In the genomic region with DNA sequence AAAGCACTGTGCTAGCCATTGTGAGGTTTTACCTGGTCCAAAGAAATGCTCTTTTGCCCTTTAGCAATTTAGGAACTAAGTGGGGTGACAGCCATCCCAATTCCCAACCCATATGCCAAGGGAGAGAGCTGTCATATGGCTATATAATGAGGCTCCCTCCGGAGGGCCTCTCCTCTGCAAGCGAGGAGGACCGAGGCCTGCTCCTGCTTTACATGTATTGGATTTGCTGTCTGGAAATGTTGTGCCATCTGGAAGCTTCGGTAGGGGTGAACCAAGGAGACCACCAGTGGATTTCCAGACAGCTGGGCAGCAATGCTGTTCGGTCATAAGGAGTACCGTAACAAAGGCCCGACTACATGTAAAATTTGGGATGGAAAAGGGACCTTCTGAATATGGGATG, we compare ENCODE assay signal across 24 mouse cellular contexts. TPM values are rescaled to one million over a fixed set of nuclear protein-coding genes. Genes with fewer than 3 reads are reported as not detected.
DNase-seq lines count a peak whose midpoint lies in the region; ATAC-seq lines count a peak whose summit lies in the region.
"Had no signal": no experiment of that assay in that cellular context is flagged by ENCODE, and none has a peak within 500 bp of the region (broad histone marks: within the 10 kb centered on the region; RNA-seq: fewer than 3 reads in every experiment).

No protein-coding gene starts in this region.

- peaks cover 24% of the 10 kb centered on the region for H3K4me1 ChIP-seq in midbrain, embryonic 12.5 days
- H3K4me1 ChIP-seq in midbrain, embryonic 16.5 days (ENCODE audit: control insufficient read depth, insufficient read depth, low read length): peaks cover 11% of the 10 kb centered on the region
- H3K4me1 ChIP-seq in hindbrain, embryonic 14.5 days (replicated peaks; ENCODE audit: control insufficient read depth, insufficient read depth, low read length): peaks cover 8% of the 10 kb centered on the region
- peaks cover 16% of the 10 kb centered on the region for H3K4me1 ChIP-seq in midbrain, embryonic 14.5 days (ENCODE audit: control insufficient read depth, insufficient read depth, low read length)
- H3K4me1 ChIP-seq in forebrain, embryonic 11.5 days (replicated peaks; ENCODE audit: control insufficient read depth, insufficient read depth, low read length): 0 out of 2 replicates have a peak, but pooled peaks cover 2% of the 10 kb centered on the region
- no peaks in the 10 kb centered on the region for H3K4me1 ChIP-seq in kidney, embryonic 14.5 days (ENCODE audit: control insufficient read depth, insufficient read depth, low read length)
- H3K4me1 ChIP-seq: embryonic facial prominence, embryonic 10.5 days; embryonic facial prominence, embryonic 15.5 days; heart, embryonic 12.5 days; limb, embryonic 12.5 days; liver, embryonic 15.5 days; lung, embryonic 15.5 days had no signal

- no peaks in the 10 kb centered on the region for H3K27me3 ChIP-seq in midbrain, embryonic 12.5 days
- no peaks in the 10 kb centered on the region for H3K27me3 ChIP-seq in midbrain, embryonic 16.5 days (ENCODE audit: control insufficient read depth, insufficient read depth, low read depth, low read length)
- no peaks in the 10 kb centered on the region for H3K27me3 ChIP-seq in hindbrain, embryonic 14.5 days (ENCODE audit: control insufficient read depth, insufficient read depth, low read length)
- H3K27me3 ChIP-seq in midbrain, embryonic 14.5 days (ENCODE audit: control insufficient read depth, insufficient read depth, low read length): no peaks in the 10 kb centered on the region
- no peaks in the 10 kb centered on the region for H3K27me3 ChIP-seq in forebrain, embryonic 11.5 days (ENCODE audit: control insufficient read depth, insufficient read depth, low read length)
- H3K27me3 ChIP-seq in kidney, embryonic 14.5 days (ENCODE audit: control insufficient read depth, insufficient read depth, low read length): no peaks in the 10 kb centered on the region
- H3K27me3 ChIP-seq: embryonic facial prominence, embryonic 15.5 days; heart, embryonic 12.5 days; limb, embryonic 12.5 days; liver, embryonic 15.5 days; lung, embryonic 15.5 days; neural tube, embryonic 13.5 days had no signal

- 76% methylated on average over 7 of the region's 7 CpGs for WGBS in midbrain, embryonic 12.5 days
- 64% methylated on average over 7 of the region's 7 CpGs for WGBS in midbrain, embryonic 16.5 days
- 48% methylated on average over 7 of the region's 7 CpGs for WGBS in hindbrain, embryonic 14.5 days
- WGBS in midbrain, embryonic 14.5 days: 60% methylated on average over 7 of the region's 7 CpGs
- 91% methylated on average over 7 of the region's 7 CpGs for WGBS in forebrain, embryonic 11.5 days
- WGBS in kidney, embryonic 14.5 days: 95% methylated on average over 7 of the region's 7 CpGs

- ATAC-seq in midbrain, embryonic 12.5 days (ENCODE audit: low FRiP score, low read depth): 0 out of 2 replicates have a peak, but pooled peaks have one; percentile 24
- ATAC-seq in midbrain, embryonic 16.5 days: no peak
- 0 out of 2 replicates have a peak, but pooled peaks have one; percentile 34 for ATAC-seq in hindbrain, embryonic 14.5 days (ENCODE audit: low FRiP score)
- no peak for ATAC-seq in midbrain, embryonic 14.5 days (ENCODE audit: low FRiP score, low TSS enrichment)
- ATAC-seq in forebrain, embryonic 11.5 days (replicated peaks; ENCODE audit: low FRiP score): no peak
- ATAC-seq in kidney, embryonic 14.5 days (ENCODE audit: low FRiP score, low TSS enrichment): no peak
- ATAC-seq: forebrain, embryonic 14.5 days had no signal

- H3K36me3 ChIP-seq in midbrain, embryonic 12.5 days: no peaks in the 10 kb centered on the region
- H3K36me3 ChIP-seq in midbrain, embryonic 16.5 days (ENCODE audit: control insufficient read depth, insufficient read depth, low read length): no peaks in the 10 kb centered on the region
- no peaks in the 10 kb centered on the region for H3K36me3 ChIP-seq in hindbrain, embryonic 14.5 days (replicated peaks; ENCODE audit: control insufficient read depth, insufficient read depth)
- no peaks in the 10 kb centered on the region for H3K36me3 ChIP-seq in midbrain, embryonic 14.5 days (ENCODE audit: control insufficient read depth, insufficient read depth, low read length)
- no peaks in the 10 kb centered on the region for H3K36me3 ChIP-seq in forebrain, embryonic 11.5 days (ENCODE audit: control insufficient read depth, insufficient read depth, low read length)
- no peaks in the 10 kb centered on the region for H3K36me3 ChIP-seq in kidney, embryonic 14.5 days (ENCODE audit: control insufficient read depth, insufficient read depth, low read length)
- H3K36me3 ChIP-seq: embryonic facial prominence, embryonic 10.5 days; embryonic facial prominence, embryonic 15.5 days; heart, embryonic 12.5 days; limb, embryonic 12.5 days; liver, embryonic 15.5 days; lung, embryonic 15.5 days; neural tube, embryonic 13.5 days had no signal

- H3K4me3 ChIP-seq in midbrain, embryonic 12.5 days: no peak overlapping the region
- H3K4me3 ChIP-seq in midbrain, embryonic 16.5 days (ENCODE audit: low read depth, low read length): no peak overlapping the region
- no peak overlapping the region for H3K4me3 ChIP-seq in hindbrain, embryonic 14.5 days (replicated peaks; ENCODE audit: low read length)
- H3K4me3 ChIP-seq in midbrain, embryonic 14.5 days (replicated peaks; ENCODE audit: low read depth, low read length): no peak overlapping the region
- no peak overlapping the region for H3K4me3 ChIP-seq in forebrain, embryonic 11.5 days (ENCODE audit: low read depth, low read length)
- H3K4me3 ChIP-seq in kidney, embryonic 14.5 days (ENCODE audit: low read length): no peak overlapping the region
- H3K4me3 ChIP-seq: embryonic facial prominence, embryonic 10.5 days; embryonic facial prominence, embryonic 15.5 days; heart, embryonic 12.5 days; limb, embryonic 12.5 days; liver, embryonic 15.5 days; lung, embryonic 15.5 days; neural tube, embryonic 13.5 days had no signal

- H3K27ac ChIP-seq in midbrain, embryonic 12.5 days (replicated peaks): no peak overlapping the region
- H3K27ac ChIP-seq in midbrain, embryonic 16.5 days (ENCODE audit: low read length): no peak overlapping the region
- H3K27ac ChIP-seq in hindbrain, embryonic 14.5 days: no peak overlapping the region
- no peak overlapping the region for H3K27ac ChIP-seq in midbrain, embryonic 14.5 days (replicated peaks; ENCODE audit: low read depth, low read length)
- H3K27ac ChIP-seq in forebrain, embryonic 11.5 days (ENCODE audit: low read depth, low read length): no peak overlapping the region
- H3K27ac ChIP-seq in kidney, embryonic 14.5 days (ENCODE audit: low read depth, low read length): no peak overlapping the region
- H3K27ac ChIP-seq: embryonic facial prominence, embryonic 10.5 days; embryonic facial prominence, embryonic 15.5 days; limb, embryonic 12.5 days; liver, embryonic 15.5 days; lung, embryonic 15.5 days; neural tube, embryonic 13.5 days had no signal

- no peak overlapping the region for H3K9ac ChIP-seq in midbrain, embryonic 12.5 days (replicated peaks)
- H3K9ac ChIP-seq in midbrain, embryonic 16.5 days (ENCODE audit: low read depth, low read length): no peak overlapping the region
- no peak overlapping the region for H3K9ac ChIP-seq in hindbrain, embryonic 14.5 days
- H3K9ac ChIP-seq in midbrain, embryonic 14.5 days (replicated peaks; ENCODE audit: low read length): no peak overlapping the region
- no peak overlapping the region for H3K9ac ChIP-seq in forebrain, embryonic 11.5 days (ENCODE audit: low read length)
- no peak overlapping the region for H3K9ac ChIP-seq in kidney, embryonic 14.5 days (ENCODE audit: low read depth, low read length)
- H3K9ac ChIP-seq: embryonic facial prominence, embryonic 15.5 days; heart, embryonic 12.5 days; limb, embryonic 12.5 days; liver, embryonic 15.5 days; lung, embryonic 15.5 days; neural tube, embryonic 13.5 days had no signal

- no peak for DNase-seq in hindbrain, embryonic 14.5 days (ENCODE audit: low spot score)
- DNase-seq in midbrain, embryonic 14.5 days: peak; percentile 35
- DNase-seq in forebrain, embryonic 11.5 days (ENCODE audit: low spot score): no peak
- DNase-seq in heart, adult 9 months (ENCODE audit: low spot score in 2 of 2): no peak
- DNase-seq: adrenal gland, postnatal 25 days; cerebellum, adult 2 months; cerebellum, postnatal 25 days; gastrocnemius, postnatal 36 days; heart, adult 18-20 months; heart, postnatal 4 days; kidney, adult 18-20 months; kidney, postnatal 4 days; thymus, postnatal 4 days had no signal

- H3K9me3 ChIP-seq in midbrain, embryonic 12.5 days: no peaks in the 10 kb centered on the region
- no peaks in the 10 kb centered on the region for H3K9me3 ChIP-seq in midbrain, embryonic 16.5 days (replicated peaks; ENCODE audit: control insufficient read depth, low read length, poor library complexity, severe bottlenecking)
- H3K9me3 ChIP-seq in hindbrain, embryonic 14.5 days (ENCODE audit: control insufficient read depth, low read length): no peaks in the 10 kb centered on the region
- H3K9me3 ChIP-seq in midbrain, embryonic 14.5 days (ENCODE audit: control insufficient read depth, low read length): no peaks in the 10 kb centered on the region
- no peaks in the 10 kb centered on the region for H3K9me3 ChIP-seq in forebrain, embryonic 11.5 days (ENCODE audit: control insufficient read depth, low read length)
- no peaks in the 10 kb centered on the region for H3K9me3 ChIP-seq in kidney, embryonic 14.5 days (ENCODE audit: control insufficient read depth, low read length)
- H3K9me3 ChIP-seq: embryonic facial prominence, embryonic 10.5 days; embryonic facial prominence, embryonic 15.5 days; heart, embryonic 12.5 days; limb, embryonic 12.5 days; liver, embryonic 15.5 days; lung, embryonic 15.5 days; neural tube, embryonic 13.5 days had no signal

- H3K4me2 ChIP-seq in midbrain, embryonic 12.5 days (replicated peaks): no peak overlapping the region
- H3K4me2 ChIP-seq in midbrain, embryonic 16.5 days (ENCODE audit: low read length): no peak overlapping the region
- no peak overlapping the region for H3K4me2 ChIP-seq in hindbrain, embryonic 14.5 days (replicated peaks)
- H3K4me2 ChIP-seq in midbrain, embryonic 14.5 days (ENCODE audit: low read length): no peak overlapping the region
- no peak overlapping the region for H3K4me2 ChIP-seq in forebrain, embryonic 11.5 days (ENCODE audit: low read depth, low read length, severe bottlenecking)
- H3K4me2 ChIP-seq in kidney, embryonic 14.5 days (replicated peaks; ENCODE audit: low read depth, low read length): no peak overlapping the region
- H3K4me2 ChIP-seq: embryonic facial prominence, embryonic 15.5 days; heart, embryonic 12.5 days; limb, embryonic 12.5 days; liver, embryonic 15.5 days; lung, embryonic 15.5 days; neural tube, embryonic 13.5 days had no signal

RNA-seq across cellular contexts. Expression of a gene that starts 37.0 kb away (rescaled TPM):
- 32.9 and 39.4 TPM in 2 replicates for polyA plus RNA-seq in midbrain, embryonic 12.5 days (2016; fragmentation: Nextera tagmentation; extraction: Ambion mirVana)
- 30.4 and 36.8 TPM in 2 replicates for polyA plus RNA-seq in midbrain, embryonic 16.5 days (2015; fragmentation: Nextera tagmentation; extraction: Ambion mirVana)
- polyA plus RNA-seq in hindbrain, embryonic 14.5 days (2014; fragmentation: Nextera tagmentation; extraction: Ambion mirVana): 49.3 and 50.0 TPM in 2 replicates
- polyA plus RNA-seq in midbrain, embryonic 14.5 days (2014; fragmentation: Nextera tagmentation; extraction: Ambion mirVana): 40.6 and 46.5 TPM in 2 replicates
- polyA plus RNA-seq in forebrain, embryonic 11.5 days (2014; fragmentation: Nextera tagmentation; extraction: Ambion mirVana): 38.4 and 42.9 TPM in 2 replicates
- 12.1 and 24.0 TPM in 2 replicates for polyA plus RNA-seq in kidney, embryonic 14.5 days (2014; fragmentation: Nextera tagmentation; extraction: Ambion mirVana)

Comparison
In these comparisons a context has a peak if more than half of its experiments do, and no peak if none do; other contexts are left out.
1. ATAC-seq: peak in midbrain, embryonic 12.5 days (single experiment) and hindbrain, embryonic 14.5 days (single experiment); none in midbrain, embryonic 16.5 days (single experiment), midbrain, embryonic 14.5 days (single experiment), forebrain, embryonic 11.5 days (single experiment) and kidney, embryonic 14.5 days (single experiment).